Mouse (Mus musculus) testis, adult 2 months (tissue): Measurements from ENCODE around the gene Atp5d.

ENCODE experiments used
- CTCF ChIP-seq: fragments of 200-500 bp; IDR thresholded peaks from 2 replicates; pipeline ENCODE4 v1.5.1; 2012; ENCODE audit warnings: low read depth, mild to moderate bottlenecking, inconsistent platforms, low read length, moderate library complexity; ENCODE audit not compliant: control insufficient read depth, insufficient read depth, insufficient replicate concordance
- POLR2A ChIP-seq: fragments of 200-500 bp; IDR thresholded peaks from 2 replicates; pipeline ENCODE4 v1.6.1; 2012; ENCODE audit warnings: low read depth, mild to moderate bottlenecking, inconsistent platforms, low read length, moderate library complexity; ENCODE audit not compliant: control insufficient read depth

GRCm38 (mm10) chr10:80158307-80158986, 20.0 kb downstream of the Atp5d start:
- TF ChIP-seq POLR2A, result peak; percentile 43; the same call in 1 of the 2 replicates
- no peak for TF ChIP-seq CTCF
